Mouse (Mus musculus): ENCODE measurements around the gene Umod. TPM values are rescaled to one million over a fixed set of nuclear protein-coding genes. Genes with fewer than 3 reads are reported as not detected.

The Umod gene
- total RNA-seq (2023): not detected

GRCm38 (mm10) chr7:119479256-119479655 lies at the start of gene Umod:
Gene Umod, minus strand, starts transcription at chr7:119479282.

GRCm38 (mm10) chr7:119523389-119523788 lies 44.3 kb upstream of the Umod start, which contains the start of gene Pdilt:
Gene Pdilt, minus strand, starts transcription at chr7:119523489.

GRCm38 (mm10) chr7:119519163-119519562 lies 40.1 kb upstream of the Umod start, which contains the start of gene Acsm5:
Gene Acsm5, plus strand, starts transcription at chr7:119519463.

GRCm38 (mm10) chr7:119459185-119459584 lies 19.9 kb downstream of the Umod start, which contains the start of gene Gp2:
Gene Gp2, minus strand, starts transcription at chr7:119459285.

Other genes with a start within 250 kb of the Umod start
- not detected for gene Gp2, start 20.0 kb downstream of the Umod start, total RNA-seq (2023)
- gene Acsm5, start 40.2 kb upstream of the Umod start, total RNA-seq (2023): not detected
- gene Pdilt, start 44.2 kb upstream of the Umod start, total RNA-seq (2023): not detected
- gene Acsm2, start 75.1 kb upstream of the Umod start, total RNA-seq (2023): not detected
- gene Acsm1, start 127.7 kb upstream of the Umod start, total RNA-seq (2023): not detected
- gene Acsm4, start 210.7 kb upstream of the Umod start, total RNA-seq (2023): not detected
- gene Thumpd1, start 241.5 kb upstream of the Umod start, total RNA-seq (2023): 10 to 100 TPM; 12.9 to 13.0 TPM